Mouse (Mus musculus) brain, embryonic 14.5 days (tissue): ENCODE results near the gene Ccdc105.

Source experiments
- CTCF ChIP-seq: fragments of 200-500 bp; IDR thresholded peaks from 2 replicates; pipeline ENCODE4 v1.5.1; 2012; ENCODE audit warnings: inconsistent platforms, mild to moderate bottlenecking, moderate library complexity, borderline replicate concordance; ENCODE audit not compliant: insufficient read depth, insufficient read length; ENCODE audit errors: extremely low read depth
- POLR2A ChIP-seq: fragments of 200-500 bp; IDR thresholded peaks from 2 replicates; pipeline ENCODE4 v1.6.1; 2012; ENCODE audit warnings: mild to moderate bottlenecking, inconsistent platforms, borderline replicate concordance; ENCODE audit not compliant: poor library complexity, insufficient read depth, insufficient read length, severe bottlenecking; ENCODE audit errors: extremely low read depth

GRCm38 (mm10) chr10:78765570-78765969 is 12.7 kb upstream of the Ccdc105 start:
- TF ChIP-seq POLR2A = no peak
- no peak for TF ChIP-seq CTCF
